Mouse (Mus musculus): ENCODE data around the gene Lypd1. TPM values are rescaled to one million over a fixed set of nuclear protein-coding genes. Genes with fewer than 3 reads are reported as not detected.

Gene Lypd1
- total RNA-seq, 1 experiment from 2014 or later, result not detected

- no peak for ATAC-seq (replicated peaks in 1 of 2; ENCODE audit: insufficient read depth in 1 of 2, low FRiP score in 2 of 2, low TSS enrichment in 1 of 2, low read depth in 1 of 2, poor library complexity in 2 of 2, severe bottlenecking in 2 of 2)
Observed at GRCm38 (mm10) chr1:125837507-125837906, 75.4 kb downstream of the Lypd1 start.

- no peak for ATAC-seq (replicated peaks in 1 of 2; ENCODE audit: insufficient read depth in 1 of 2, low FRiP score in 2 of 2, low TSS enrichment in 1 of 2, low read depth in 1 of 2, poor library complexity in 2 of 2, severe bottlenecking in 2 of 2)
Observed at GRCm38 (mm10) chr1:125823611-125824010, 89.3 kb downstream of the Lypd1 start.

DNA sequence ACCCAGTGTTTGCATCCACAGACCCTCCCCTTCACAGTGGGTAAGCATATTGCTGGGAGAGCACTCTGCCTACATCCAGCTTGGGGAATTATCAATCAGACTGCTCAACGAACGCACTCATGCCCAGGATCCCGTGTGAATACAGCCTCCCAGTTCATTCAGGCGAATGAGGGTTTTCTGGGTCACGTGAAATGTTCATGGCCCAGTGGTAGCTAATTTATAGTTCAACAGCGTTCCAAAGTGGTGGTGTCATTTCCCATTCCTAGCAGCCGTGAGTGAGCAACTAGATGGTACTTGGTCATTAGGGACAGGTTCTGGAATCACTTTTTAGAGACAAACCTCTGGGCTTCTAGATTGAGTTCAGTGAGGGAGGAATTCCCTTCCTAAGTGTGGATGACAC, 91.8 kb downstream of the Lypd1 start:
- ATAC-seq (replicated peaks in 1 of 2; ENCODE audit: insufficient read depth in 1 of 2, low FRiP score in 2 of 2, low TSS enrichment in 1 of 2, low read depth in 1 of 2, poor library complexity in 2 of 2, severe bottlenecking in 2 of 2), result no peak

Other genes starting within 250 kb of the Lypd1 start
- not detected in 2 replicates for gene Gpr39, start 236.1 kb downstream of the Lypd1 start, total RNA-seq (2017)

Data from hematopoietic stem cell, adult 5-6 weeks (primary cell).